Mouse (Mus musculus) activated CD4-positive, CD25-positive, alpha-beta regulatory T cell, adult 4 months (primary cell): Measurements from ENCODE around the gene Endou. TPM values are rescaled to one million over a fixed set of nuclear protein-coding genes. Genes with fewer than 3 reads are reported as not detected.

Source experiments
- ATAC-seq: one replicate; pipeline ENCODE4 v1.8.0; 2017
- polyA plus RNA-seq, 2 experiments: library from polyadenylated mRNA; unstranded; fragments of 100-300 nt; shearing (Covaris generic); gene quantifications; one replicate each; pipeline ENCODE4 v1.2.1; 2017

Endou gene
- under 1 TPM in 1 of 2 experiments, not detected in 1; 0.33 TPM for polyA plus RNA-seq

DNA sequence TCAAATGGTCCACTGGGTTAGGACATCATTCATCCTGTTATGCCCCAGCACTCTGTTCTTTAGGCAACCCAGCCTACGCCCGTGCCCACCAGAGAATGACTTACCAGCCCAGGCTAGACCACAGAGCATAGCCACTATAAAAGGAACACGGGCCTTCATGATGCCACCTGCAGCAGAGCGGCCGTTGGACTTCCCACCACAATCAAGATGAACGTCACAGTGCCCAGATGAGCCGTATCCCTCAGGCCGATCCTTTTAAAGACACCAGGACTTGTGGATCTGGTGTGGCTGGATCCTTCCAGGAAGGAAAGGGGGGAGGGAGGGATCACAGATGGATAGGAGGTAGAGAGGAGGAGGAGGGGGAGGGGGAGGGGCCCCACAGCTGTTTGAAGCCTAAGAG, at the start of gene Endou:
Endou (minus strand) TSS at position 229 of the 400 bp plus-strand sequence.
- no peak for ATAC-seq

DNA sequence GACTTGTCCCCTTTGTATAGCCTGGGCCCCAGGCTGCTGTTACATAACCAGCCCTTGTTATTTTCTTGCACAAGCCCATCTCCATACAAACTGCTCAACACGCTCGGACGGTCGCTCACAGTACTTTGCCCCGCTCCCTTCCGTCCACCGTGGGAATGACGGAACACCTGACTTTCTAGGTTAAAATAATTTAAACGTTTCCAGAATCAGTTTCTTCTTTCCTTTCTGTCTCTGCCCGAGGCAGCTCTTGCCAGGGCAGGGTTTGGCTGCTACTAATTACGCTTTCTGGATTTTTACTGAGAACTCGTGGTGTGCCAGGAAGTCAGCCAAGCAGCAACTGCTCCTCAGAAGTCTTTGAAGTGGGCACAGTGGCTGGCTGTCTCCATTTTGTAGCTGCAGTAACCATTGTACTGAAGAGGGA, 49.5 kb upstream of the Endou start:
- ATAC-seq = peak; percentile 17

- ATAC-seq = no peak
Observed at GRCm38 (mm10) chr15:97779576-97779975, 48.4 kb upstream of the Endou start.

DNA sequence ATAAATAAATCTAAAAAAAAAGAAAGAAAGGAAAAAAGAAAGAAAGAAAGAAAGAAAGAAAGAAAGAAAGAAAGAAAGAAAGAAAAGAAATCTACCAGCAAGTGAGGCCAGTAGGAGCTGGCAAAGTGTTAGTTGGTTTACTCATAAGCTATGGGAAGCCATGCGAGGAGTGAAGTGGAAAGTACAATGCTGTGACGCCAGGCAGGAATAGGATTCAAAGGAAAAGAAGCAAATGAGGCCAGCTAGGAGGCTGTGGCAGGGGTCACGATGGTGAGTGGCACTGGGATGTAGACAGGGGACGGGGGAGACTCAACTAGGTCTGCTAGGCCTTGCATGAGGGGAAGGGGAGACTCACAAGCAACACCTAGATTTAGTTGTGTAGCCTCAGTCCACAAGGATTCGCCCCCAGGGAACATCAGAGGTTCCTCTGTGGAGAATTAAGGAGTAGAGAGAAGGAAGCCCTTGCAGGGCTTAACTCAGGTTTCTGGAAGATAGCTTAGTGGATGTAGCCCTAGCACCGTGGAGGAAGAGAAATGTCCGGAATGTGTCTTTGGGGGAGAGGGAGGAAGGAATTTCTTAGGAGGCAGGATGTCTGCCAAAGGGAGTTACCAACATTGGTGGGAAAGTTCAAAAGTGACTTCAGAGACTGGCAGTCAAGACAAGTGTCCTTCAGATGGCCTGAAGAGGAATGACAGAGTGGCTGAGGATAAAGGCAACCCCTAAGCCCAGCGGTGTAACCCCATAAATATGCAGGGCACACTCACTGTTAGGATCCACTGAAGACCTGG, 47.4 kb upstream of the Endou start, which contains the start of gene Slc48a1:
Slc48a1 (plus strand) TSS at position 210 of the 788 bp plus-strand sequence.
- ATAC-seq = no peak

DNA sequence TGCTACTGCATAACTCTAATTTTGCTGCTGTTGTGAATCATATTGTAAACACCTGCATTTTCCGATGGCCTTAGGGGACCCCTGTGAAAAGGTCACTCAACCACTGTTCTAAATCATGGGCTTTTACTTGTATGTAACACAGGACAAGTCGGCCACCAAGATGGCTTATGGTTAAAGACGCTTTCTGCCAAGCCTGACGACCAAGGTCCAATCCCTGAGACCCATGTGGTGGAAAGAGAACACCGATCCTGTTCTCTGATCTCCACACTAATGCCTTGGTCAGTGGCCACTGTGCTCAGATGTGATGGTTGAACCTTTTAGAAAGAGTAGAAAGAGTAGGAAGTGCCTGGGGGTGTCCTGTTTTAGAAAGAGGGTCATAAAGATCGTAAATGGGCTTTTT, 45.8 kb upstream of the Endou start:
- ATAC-seq = no peak

GRCm38 (mm10) chr15:97776514-97776913, 45.4 kb upstream of the Endou start:
- ATAC-seq = peak; percentile 46

GRCm38 (mm10) chr15:97773961-97774370, 42.8 kb upstream of the Endou start:
- no peak for ATAC-seq

DNA sequence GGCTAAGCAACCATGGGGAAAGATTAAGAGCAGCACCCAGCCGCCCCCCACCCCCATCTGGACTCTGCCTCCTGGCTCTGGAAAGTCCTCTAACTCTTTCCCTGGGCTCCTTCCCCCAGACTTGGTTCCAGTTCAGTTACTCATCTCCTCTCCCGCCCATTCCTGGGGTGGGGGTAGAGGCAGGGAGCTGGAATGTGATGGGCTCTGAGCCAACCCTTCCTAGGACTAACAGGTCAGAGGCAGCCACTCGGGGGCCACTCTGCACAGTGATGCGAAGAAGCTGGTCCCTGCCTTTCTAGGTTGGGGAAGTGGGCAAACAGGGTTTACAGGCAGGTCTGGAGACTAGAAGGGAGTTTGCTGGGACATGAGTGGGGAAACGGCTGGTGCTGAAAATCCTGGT, 42.0 kb upstream of the Endou start:
- ATAC-seq = no peak

DNA sequence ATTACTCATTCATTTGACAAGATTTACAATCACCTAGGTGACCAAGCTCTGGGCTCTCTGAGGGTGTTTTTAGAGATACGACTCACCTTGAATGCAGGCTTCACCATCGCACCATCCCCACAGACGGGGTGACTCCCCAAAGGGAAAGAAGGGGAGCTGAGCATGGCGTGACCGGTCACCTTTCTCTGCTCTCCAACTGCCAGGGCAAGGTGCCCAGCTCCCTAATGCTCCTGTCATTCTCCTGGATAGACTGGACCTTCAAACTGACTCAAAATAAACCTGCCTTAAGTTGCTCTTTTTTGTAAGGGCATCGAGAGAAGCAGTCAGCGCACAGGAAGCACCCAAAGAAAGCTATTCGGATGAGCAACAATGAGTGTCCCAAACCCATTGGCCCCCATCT, 39.1 kb upstream of the Endou start:
- no peak for ATAC-seq

DNA sequence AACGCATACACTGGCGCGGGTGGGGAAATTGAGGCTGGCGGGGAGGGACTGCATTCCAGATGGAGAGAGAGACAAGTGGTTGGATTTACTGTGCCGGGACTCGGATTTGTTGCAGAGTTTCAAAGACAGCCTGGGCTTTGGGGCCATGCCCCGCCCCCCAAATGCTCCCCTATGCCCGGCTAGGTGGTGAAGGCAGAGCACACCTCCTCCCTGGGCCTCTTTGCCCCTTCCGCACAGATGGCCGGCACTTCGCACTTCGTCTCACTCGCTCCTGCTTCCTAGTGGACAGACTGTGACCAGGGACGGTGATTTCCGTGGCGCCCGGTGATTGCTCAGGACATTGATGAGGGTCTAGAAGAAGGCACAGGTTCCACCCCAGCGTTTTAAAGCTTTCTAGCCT, 37.1 kb upstream of the Endou start:
- ATAC-seq = peak; percentile 22

DNA sequence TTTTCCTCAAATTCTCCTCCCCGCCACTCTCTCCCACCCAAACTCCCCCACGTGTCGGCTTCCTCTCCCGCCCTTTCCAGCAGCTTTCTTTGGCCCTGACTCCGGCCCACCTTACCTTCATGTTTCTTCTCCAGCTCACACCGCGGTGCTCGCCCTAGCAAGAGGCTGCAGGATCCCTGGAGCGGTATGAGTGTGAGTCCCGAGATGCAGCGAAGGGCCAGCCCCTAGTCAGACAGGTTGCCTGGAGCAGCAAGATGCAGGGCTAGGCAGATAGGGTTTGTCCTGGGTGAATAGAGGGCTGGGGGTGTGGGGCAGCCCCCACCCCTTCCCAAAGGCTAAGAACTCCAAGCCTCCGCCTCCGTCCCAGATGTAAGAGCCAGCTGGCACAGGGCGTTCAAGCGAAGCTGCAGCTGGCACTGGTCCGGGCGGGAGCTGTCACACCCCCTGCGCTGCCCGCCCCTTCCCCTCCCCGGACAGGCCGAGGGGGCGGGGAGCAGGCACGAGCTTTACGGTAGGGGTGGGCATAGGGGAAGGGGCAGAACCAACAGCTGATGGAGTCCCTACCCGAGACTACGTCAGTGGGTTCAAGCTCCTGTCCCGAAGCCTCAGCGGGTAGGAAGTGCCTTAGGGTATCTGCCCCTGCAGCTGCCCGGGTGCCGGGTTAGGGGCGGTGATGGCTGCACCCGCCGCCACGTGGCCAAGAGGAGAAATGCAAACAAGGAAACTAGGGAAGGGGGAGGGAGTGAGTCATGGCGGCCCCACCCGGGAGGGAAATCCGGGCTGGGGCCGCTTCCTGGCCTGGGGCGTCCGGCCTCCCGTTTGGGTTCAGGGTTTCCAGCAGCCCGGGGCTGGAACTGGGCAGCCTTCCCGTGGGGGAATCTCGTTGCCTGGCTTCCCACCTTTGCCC, 36.4 kb upstream of the Endou start, which contains the start of gene Rapgef3:
Rapgef3 (minus strand) TSS at position 693 of the 907 bp plus-strand sequence.
- ATAC-seq = peak; percentile 87

GRCm38 (mm10) chr15:97766594-97767279, 35.6 kb upstream of the Endou start:
- ATAC-seq = no peak

GRCm38 (mm10) chr15:97766194-97766593, 35.1 kb upstream of the Endou start:
- ATAC-seq = no peak

- ATAC-seq = no peak
Observed at GRCm38 (mm10) chr15:97765090-97765794, 34.1 kb upstream of the Endou start.

DNA sequence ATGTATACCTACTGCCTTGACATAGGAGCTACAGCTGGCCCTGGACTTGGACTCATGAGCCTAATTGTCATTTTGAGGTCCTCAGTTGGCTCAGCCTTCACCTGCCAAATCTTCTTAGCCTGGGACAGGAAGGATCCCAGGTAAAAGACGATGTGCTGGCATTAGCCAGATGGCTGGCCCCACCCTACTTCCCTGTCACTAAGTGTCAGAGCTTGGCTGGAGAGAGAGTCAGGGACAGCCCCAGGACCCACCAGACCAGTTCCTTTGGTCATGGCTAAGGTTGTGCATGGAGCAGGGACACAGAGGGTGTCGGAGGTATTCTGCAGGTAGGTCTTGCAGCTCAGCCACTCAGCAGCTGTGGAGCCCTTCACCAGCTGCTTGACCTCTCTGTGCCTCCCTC, 33.4 kb upstream of the Endou start:
- no peak for ATAC-seq

- no peak for ATAC-seq
Observed at GRCm38 (mm10) chr15:97763256-97764049, 32.3 kb upstream of the Endou start.

DNA sequence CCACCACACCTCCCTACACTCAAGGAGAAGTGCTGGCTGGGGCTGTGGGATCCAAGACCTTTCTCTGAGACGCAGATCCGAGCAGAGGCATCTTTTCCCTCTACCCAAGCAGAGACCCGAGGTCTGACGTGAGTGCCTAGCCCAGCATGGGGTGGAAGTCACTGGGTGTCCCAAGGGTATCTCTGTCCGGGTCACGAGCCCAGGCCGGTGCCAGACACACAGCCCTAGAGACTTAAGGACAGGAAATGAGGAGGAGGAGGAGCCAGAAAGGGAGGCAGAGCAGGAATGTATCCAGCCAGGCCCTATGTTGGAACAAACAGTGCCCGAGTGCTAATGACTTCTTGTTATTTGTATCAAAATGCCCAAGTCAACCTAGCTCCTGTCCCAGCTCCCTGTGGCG, 31.6 kb upstream of the Endou start:
- no peak for ATAC-seq

- ATAC-seq = no peak
Observed at GRCm38 (mm10) chr15:97761438-97761837, 30.3 kb upstream of the Endou start.

- ATAC-seq = no peak
Observed at GRCm38 (mm10) chr15:97760952-97761351, 29.8 kb upstream of the Endou start.

GRCm38 (mm10) chr15:97760006-97760405, 28.9 kb upstream of the Endou start:
- no peak for ATAC-seq

GRCm38 (mm10) chr15:97755361-97755760, 24.2 kb upstream of the Endou start:
- no peak for ATAC-seq
